Mouse (Mus musculus): Measurements from ENCODE around the gene Atp10b. TPM values are rescaled to one million over a fixed set of nuclear protein-coding genes. Genes with fewer than 3 reads are reported as not detected.
A peak's percentile ranks its signal among the peaks of the same experiment; 100 is the strongest.

Gene Atp10b
- total and polyA plus RNA-seq, 3 experiments: not detected

DNA sequence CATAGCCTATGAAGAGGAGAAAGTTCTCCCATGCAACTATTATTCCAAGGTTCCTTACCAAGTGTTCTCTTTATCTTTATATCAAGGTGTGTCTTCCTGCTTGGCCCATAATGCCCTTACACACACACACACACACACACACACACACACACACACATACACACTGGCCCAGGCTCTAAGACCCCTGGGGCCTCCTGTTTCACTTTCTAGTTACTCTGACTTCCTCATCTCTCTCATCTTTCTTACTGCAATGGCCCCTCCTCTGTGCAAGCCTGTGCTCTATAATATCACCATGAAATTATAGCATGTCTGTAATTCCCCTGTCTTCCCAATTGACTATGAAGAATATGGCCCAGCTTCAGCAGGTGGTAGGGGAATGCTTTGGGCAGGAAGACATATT, 49.7 kb downstream of the Atp10b start:
- Histone ChIP-seq H3K9me3 (replicated peaks; ENCODE audit: low read length) (no peaks in the 10 kb centered on the region), H3K36me3 (replicated peaks in 1 of 2; ENCODE audit: control insufficient read depth in 1 of 2, insufficient read depth in 1 of 2, low read length in 1 of 2) (no peaks in the 10 kb centered on the region), H3K4me1 (ENCODE audit: control insufficient read depth in 1 of 2, insufficient read depth in 2 of 2) (peaks cover 13 to 40% of the 10 kb centered on the region in 2 experiments), H3K9ac (ENCODE audit: insufficient read depth, low read depth) (no peak overlapping the region), H3K27me3 (replicated peaks) (no peaks in the 10 kb centered on the region), H3K4me3 (replicated peaks in 1 of 3; ENCODE audit: low read depth in 2 of 3, low read length in 2 of 3, poor library complexity in 1 of 3) (no peak overlapping the region), H3K4me2 (ENCODE audit: insufficient read depth, low read depth, poor library complexity, severe bottlenecking) (no peak overlapping the region; the same call in 1 of the 2 replicates), H3K79me2 (replicated peaks; ENCODE audit: control insufficient read depth, extremely low read depth, insufficient read depth, poor library complexity, severe bottlenecking) (no peaks in the 10 kb centered on the region), H3K27ac (ENCODE audit: insufficient read depth, low read depth) (no peak overlapping the region)
- dilution Hi-C loops (cut with MboI; ENCODE audit: extremely low pct_ligation_motif_present, extremely low pct_unique_long_range_greater_than_20kb, low sequenced_read_pairs): no loop called here
- DNase-seq (ENCODE audit: extremely low read depth): peak; percentile 57
- TF ChIP-seq ETS1 (conservative IDR thresholded peaks at IDR 0.05; ENCODE audit: low read depth, low read length): peak; percentile 58; the same call in 1 of the 2 replicates
- no peak for TF ChIP-seq ZMIZ1 (IDR thresholded peaks at IDR 0.05; ENCODE audit: low read depth, low read length)
- no peak for TF ChIP-seq MXI1 (IDR thresholded peaks at IDR 0.05; ENCODE audit: low read depth, low read length)
- TF ChIP-seq IRF4 (IDR thresholded peaks at IDR 0.05; ENCODE audit: low read depth, low read length): peak; percentile 91
- TF ChIP-seq CHD1 (IDR thresholded peaks at IDR 0.05; ENCODE audit: low read depth, low read length): no peak
- TF ChIP-seq MEF2A (IDR thresholded peaks at IDR 0.05; ENCODE audit: borderline replicate concordance, low read depth, low read length): 0 out of 2 replicates have a peak, but pooled peaks have one; percentile 21
- TF ChIP-seq JUN (IDR thresholded peaks at IDR 0.05; ENCODE audit: insufficient read depth, low read depth, low read length): no peak
- peak; percentile 60 for TF ChIP-seq ELF1 (IDR thresholded peaks at IDR 0.05; ENCODE audit: low read depth, low read length)
- no peak for TF ChIP-seq USF1 (IDR thresholded peaks at IDR 0.05; ENCODE audit: low read depth, low read length)
- no peak for TF ChIP-seq PAX5 (IDR thresholded peaks at IDR 0.05; ENCODE audit: low read length)
- TF ChIP-seq BHLHE40 (IDR thresholded peaks at IDR 0.05; ENCODE audit: low read depth, low read length): no peak
- peak; percentile 76 for TF ChIP-seq EP300 (IDR thresholded peaks at IDR 0.05; ENCODE audit: low read length)
- 0 out of 2 replicates have a peak, but pooled peaks have one; percentile 30 for TF ChIP-seq TCF12 (IDR thresholded peaks at IDR 0.05; ENCODE audit: low read depth, low read length)
- in situ Hi-C loops (cut with MboI; ENCODE audit: low pct_ligation_motif_present, low pct_unique_long_range_greater_than_20kb, low sequenced_read_pairs): no loop called here

DNA sequence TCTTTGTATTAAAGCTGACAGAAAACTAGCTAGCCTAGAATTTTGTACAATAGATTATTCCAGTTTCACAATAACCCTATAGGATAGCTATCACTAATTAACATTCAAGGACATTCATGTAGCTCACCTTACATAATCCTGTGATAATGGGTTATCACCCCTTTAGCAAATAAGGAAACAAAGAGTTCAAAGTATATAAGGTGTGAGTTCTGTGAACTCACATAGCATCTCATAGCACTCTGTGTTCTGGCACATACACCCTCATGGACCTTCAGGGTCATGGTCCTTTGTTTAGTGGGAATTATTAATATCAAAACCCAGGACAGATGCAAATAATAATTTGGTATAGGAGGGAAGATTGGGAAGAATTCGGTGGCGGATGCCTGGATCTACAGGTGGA, 50.4 kb downstream of the Atp10b start:
- in situ Hi-C loops (cut with MboI; ENCODE audit: low pct_ligation_motif_present, low pct_unique_long_range_greater_than_20kb, low sequenced_read_pairs) (no loop called here), dilution Hi-C loops (cut with MboI; ENCODE audit: extremely low pct_ligation_motif_present, extremely low pct_unique_long_range_greater_than_20kb, low sequenced_read_pairs) (no loop called here)
- peaks cover 13 to 40% of the 10 kb centered on the region in 2 experiments for H3K4me1 ChIP-seq (ENCODE audit: control insufficient read depth in 1 of 2, insufficient read depth in 2 of 2)
- no peak overlapping the region for H3K4me3 ChIP-seq (replicated peaks in 1 of 3; ENCODE audit: low read depth in 2 of 3, low read length in 2 of 3, poor library complexity in 1 of 3)
- H3K9me3 ChIP-seq (replicated peaks; ENCODE audit: low read length): no peaks in the 10 kb centered on the region
- no peaks in the 10 kb centered on the region for H3K36me3 ChIP-seq (replicated peaks in 1 of 2; ENCODE audit: control insufficient read depth in 1 of 2, insufficient read depth in 1 of 2, low read length in 1 of 2)
- TF ChIP-seq POLR2A (IDR thresholded peaks at IDR 0.05; ENCODE audit: low read depth, low read length) (no peak), CHD2 (IDR thresholded peaks at IDR 0.05; ENCODE audit: low read length) (no peak), NRF1 (IDR thresholded peaks at IDR 0.05; ENCODE audit: low read depth, low read length) (no peak), ZC3H11A (IDR thresholded peaks at IDR 0.05; ENCODE audit: low read depth, low read length) (no peak), MYC (IDR thresholded peaks at IDR 0.05; ENCODE audit: low read depth, low read length) (no peak), JUND (conservative IDR thresholded peaks at IDR 0.05; ENCODE audit: low read depth, low read length) (no peak), MEF2A (IDR thresholded peaks at IDR 0.05; ENCODE audit: borderline replicate concordance, low read depth, low read length) (no peak)
- H3K79me2 ChIP-seq (replicated peaks; ENCODE audit: control insufficient read depth, extremely low read depth, insufficient read depth, poor library complexity, severe bottlenecking): no peaks in the 10 kb centered on the region
- H3K27ac ChIP-seq (ENCODE audit: insufficient read depth, low read depth): no peak overlapping the region
- no peaks in the 10 kb centered on the region for H3K27me3 ChIP-seq (replicated peaks)
- no peak overlapping the region for H3K4me2 ChIP-seq (ENCODE audit: insufficient read depth, low read depth, poor library complexity, severe bottlenecking)
- no peak for DNase-seq (ENCODE audit: extremely low read depth)
- no peak overlapping the region for H3K9ac ChIP-seq (ENCODE audit: insufficient read depth, low read depth)
